Mouse (Mus musculus) testis, adult 2 months (tissue): ENCODE data around the gene Rpusd4.

Source experiments
- CTCF ChIP-seq: fragments of 200-500 bp; IDR thresholded peaks from 2 replicates; pipeline ENCODE4 v1.5.1; 2012; ENCODE audit warnings: low read depth, mild to moderate bottlenecking, inconsistent platforms, low read length, moderate library complexity; ENCODE audit not compliant: control insufficient read depth, insufficient read depth, insufficient replicate concordance
- POLR2A ChIP-seq: fragments of 200-500 bp; IDR thresholded peaks from 2 replicates; pipeline ENCODE4 v1.6.1; 2012; ENCODE audit warnings: low read depth, mild to moderate bottlenecking, inconsistent platforms, low read length, moderate library complexity; ENCODE audit not compliant: control insufficient read depth

DNA sequence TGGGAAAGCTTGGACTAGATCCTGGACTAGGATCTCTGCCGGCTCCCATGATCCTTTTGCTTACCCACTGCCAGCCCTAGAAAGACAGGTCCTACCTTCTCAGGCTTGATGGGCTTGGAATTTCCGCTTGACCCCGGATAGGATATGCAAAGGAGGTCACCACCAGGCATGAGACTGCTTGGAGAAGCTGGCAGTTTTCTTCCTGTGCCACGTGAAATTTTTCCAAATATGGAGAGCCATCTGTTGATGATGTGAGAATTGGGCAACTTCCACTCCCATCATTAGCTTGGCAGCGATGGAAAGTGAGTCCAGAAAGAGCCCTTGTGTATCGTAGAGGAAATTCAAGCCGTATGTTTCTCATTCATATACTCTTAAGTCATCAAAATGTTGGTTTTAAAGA, 39.8 kb downstream of the Rpusd4 start:
- TF ChIP-seq CTCF (no peak), POLR2A (no peak)
